Mouse (Mus musculus) liver, adult 2 months (tissue): ENCODE data around the gene Gm813. TPM values are rescaled to one million over a fixed set of nuclear protein-coding genes. Genes with fewer than 3 reads are reported as not detected.

Source experiments
- DNase-seq: peaks from one replicate; pipeline ENCODE4 v3.0.0-alpha.2; 2011; ENCODE audit warnings: low read depth, low spot score; ENCODE audit errors: extremely low read depth
- H3K27ac ChIP-seq: fragments of 200-500 bp; replicated peaks from 2 replicates; pipeline ENCODE4 v1.5.1; 2012; ENCODE audit warnings: low read depth, mild to moderate bottlenecking, control low read depth, inconsistent platforms, low read length; ENCODE audit not compliant: insufficient read depth
- H3K27me3 ChIP-seq: fragments of 200-500 bp; 2 replicates; pipeline ENCODE4 v1.6.1; 2012; ENCODE audit warnings: mild to moderate bottlenecking, moderate library complexity, low read length, inconsistent platforms; ENCODE audit not compliant: control insufficient read depth, insufficient read depth
- H3K36me3 ChIP-seq: fragments of 200-500 bp; 2 replicates; pipeline ENCODE4 v1.6.1; 2012; ENCODE audit warnings: low read length, inconsistent platforms; ENCODE audit not compliant: control insufficient read depth, insufficient read depth
- H3K4me1 ChIP-seq: fragments of 200-500 bp; 2 replicates; pipeline ENCODE4 v1.6.1; 2011; ENCODE audit warnings: low read length; ENCODE audit not compliant: control insufficient read depth, insufficient read depth
- H3K4me3 ChIP-seq: fragments of 200-500 bp; 2 replicates; pipeline ENCODE4 v1.5.1; 2011; ENCODE audit warnings: low read depth, mild to moderate bottlenecking, control low read depth, low read length, moderate library complexity; ENCODE audit not compliant: insufficient read depth
- H3K79me2 ChIP-seq: fragments of 200-500 bp; 2 replicates; pipeline ENCODE4 v1.6.1; 2012; ENCODE audit warnings: inconsistent platforms, mild to moderate bottlenecking, low read length, moderate library complexity; ENCODE audit not compliant: control insufficient read depth, insufficient read depth
- H3K9ac ChIP-seq: fragments of 200-500 bp; 2 replicates; pipeline ENCODE4 v1.6.1; 2012; ENCODE audit warnings: low read depth, mild to moderate bottlenecking, control low read depth, inconsistent platforms, low read length
- CTCF ChIP-seq: fragments of 200-500 bp; IDR thresholded peaks from 2 replicates; pipeline ENCODE4 v1.5.1; 2011; ENCODE audit warnings: low read depth, low read length, control low read depth
- POLR2A ChIP-seq: fragments of 200-500 bp; IDR thresholded peaks from 2 replicates; pipeline ENCODE4 v1.6.1; 2011; ENCODE audit warnings: low read length, control low read depth; ENCODE audit not compliant: insufficient read depth; ENCODE audit errors: extremely low read depth
- WGBS: fragments of 180-500 bp; shearing (Covaris S2); methylation state at CpG from one replicate; pipeline ENCODE4 v1.1.7; 2018; 5-methylcytosine and 5-hydroxymethylcytosine counted together
- polyA plus RNA-seq: library from polyadenylated mRNA; depleted of rRNA; stranded (reverse); fragments of >200 nt; gene quantifications from 2 replicates; pipeline ENCODE4 v1.2.3, GENCODE M21; 2012
- total RNA-seq: library from RNA; depleted of rRNA; stranded (reverse); fragments of >200 nt; gene quantifications from 2 replicates; pipeline ENCODE4 v1.2.3, GENCODE M21; 2014

The Gm813 gene
- total and polyA plus RNA-seq, 2 experiments, result not detected

DNA sequence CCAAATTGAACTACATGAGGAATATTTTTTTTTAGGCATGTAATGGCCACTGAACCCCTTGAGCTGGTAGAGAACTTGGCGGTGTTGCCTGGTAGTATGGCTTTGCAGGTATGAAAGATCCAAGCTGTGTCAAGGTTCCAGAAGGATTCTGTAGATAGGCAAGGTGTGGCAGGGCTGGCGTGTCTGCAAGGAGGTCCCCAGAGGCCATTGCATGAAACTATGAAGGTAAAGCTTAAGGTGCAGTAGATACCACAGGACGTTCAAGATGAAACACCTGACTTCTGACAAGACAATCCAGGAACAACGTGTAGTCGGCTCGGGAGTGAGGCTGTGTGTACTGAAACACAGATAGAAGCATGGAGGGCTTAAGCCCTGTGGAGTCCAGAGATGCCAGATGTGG is 41.9 kb upstream of the Gm813 start:
- TF ChIP-seq CTCF (no peak), POLR2A (no peak)
- no peak overlapping the region for H3K4me3 ChIP-seq
- no peaks in the 10 kb centered on the region for H3K27me3 ChIP-seq
- no peak overlapping the region for H3K27ac ChIP-seq
- no peaks in the 10 kb centered on the region for H3K36me3 ChIP-seq
- no peak overlapping the region for H3K9ac ChIP-seq
- no peak for DNase-seq
- H3K79me2 ChIP-seq, result no peaks in the 10 kb centered on the region
- peaks cover 12% of the 10 kb centered on the region for H3K4me1 ChIP-seq
- WGBS, result 95% methylated on average over 6 of the region's 6 CpGs

DNA sequence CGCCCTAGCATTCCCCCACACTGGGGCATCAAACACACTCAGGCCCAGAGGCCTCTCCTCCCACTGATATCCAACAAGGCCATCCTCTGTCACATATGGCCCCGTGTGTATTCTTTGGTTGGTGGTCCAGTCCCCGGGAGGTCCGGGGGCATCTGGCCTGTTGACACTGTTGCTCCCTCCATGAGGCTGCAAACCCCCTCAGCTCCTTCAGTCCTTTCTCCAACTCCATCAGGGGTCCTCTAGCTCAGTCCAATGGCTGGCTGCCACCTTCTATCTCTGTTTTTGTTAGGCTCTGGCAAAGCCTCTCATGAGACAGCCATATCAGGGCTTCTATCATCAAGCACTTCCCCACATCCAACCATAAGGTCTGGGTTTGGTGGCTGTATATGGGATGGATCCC is 39.7 kb upstream of the Gm813 start:
- no peaks in the 10 kb centered on the region for H3K36me3 ChIP-seq
- H3K27ac ChIP-seq, result no peak overlapping the region
- 95% methylated on average over 4 of the region's 4 CpGs for WGBS
- DNase-seq, result no peak
- TF ChIP-seq CTCF (no peak), POLR2A (no peak)
- no peaks in the 10 kb centered on the region for H3K79me2 ChIP-seq
- no peak overlapping the region for H3K4me3 ChIP-seq
- H3K9ac ChIP-seq, result no peak overlapping the region
- no peaks in the 10 kb centered on the region for H3K27me3 ChIP-seq
- H3K4me1 ChIP-seq, result peaks cover 4% of the 10 kb centered on the region

DNA sequence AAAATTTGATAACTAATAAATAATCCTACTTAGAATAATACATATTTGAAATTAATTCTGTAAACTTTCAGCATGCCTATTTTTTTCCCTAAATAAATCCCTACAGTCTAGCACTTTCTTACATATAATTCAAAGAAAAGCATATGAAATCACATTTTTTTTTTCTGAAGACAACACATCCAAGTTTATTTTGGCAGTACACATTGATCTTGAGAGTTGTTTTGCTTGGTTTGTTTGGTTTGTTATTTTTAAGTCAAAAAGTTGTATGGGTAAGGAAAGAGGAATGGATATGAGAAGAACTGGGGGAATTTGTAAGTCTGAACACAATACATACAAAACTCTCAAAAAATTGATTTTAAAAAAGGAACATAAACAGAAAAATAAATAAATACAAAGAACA is 39.0 kb upstream of the Gm813 start:
- DNase-seq, result peak; percentile 72
- H3K4me1 ChIP-seq, result no peaks in the 10 kb centered on the region
- H3K4me3 ChIP-seq, result no peak overlapping the region
- H3K9ac ChIP-seq, result no peak overlapping the region
- no peaks in the 10 kb centered on the region for H3K79me2 ChIP-seq
- H3K27ac ChIP-seq, result no peak overlapping the region
- TF ChIP-seq CTCF, result no peak
- no peak for TF ChIP-seq POLR2A
- no peaks in the 10 kb centered on the region for H3K27me3 ChIP-seq
- H3K36me3 ChIP-seq, result no peaks in the 10 kb centered on the region

DNA sequence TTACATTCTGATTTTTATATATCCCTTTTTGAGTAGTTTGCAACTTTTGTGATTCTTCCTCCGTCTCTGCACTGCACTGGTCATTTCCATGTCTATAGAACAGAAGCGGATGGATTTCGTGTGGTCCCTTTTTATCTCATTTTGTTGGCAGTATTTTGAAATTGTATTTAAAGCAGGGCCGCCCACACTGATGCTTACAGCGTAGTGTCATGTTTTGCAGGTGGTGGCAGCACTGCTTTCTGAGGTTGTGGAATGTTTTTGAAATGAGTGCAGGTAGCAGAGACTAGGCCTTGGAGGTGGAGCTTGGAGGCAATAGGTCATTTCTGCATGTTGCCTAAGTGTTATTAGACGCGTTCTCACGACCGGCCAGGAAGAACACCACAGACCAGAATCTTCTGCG is 33.2 kb upstream of the Gm813 start:
- DNase-seq, result no peak
- TF ChIP-seq POLR2A (no peak), CTCF (no peak)
- no peak overlapping the region for H3K27ac ChIP-seq
- 96% methylated on average over 10 of the region's 10 CpGs for WGBS
- no peaks in the 10 kb centered on the region for H3K79me2 ChIP-seq
- no peaks in the 10 kb centered on the region for H3K36me3 ChIP-seq
- no peak overlapping the region for H3K9ac ChIP-seq
- no peak overlapping the region for H3K4me3 ChIP-seq
- H3K4me1 ChIP-seq, result no peaks in the 10 kb centered on the region
- no peaks in the 10 kb centered on the region for H3K27me3 ChIP-seq

DNA sequence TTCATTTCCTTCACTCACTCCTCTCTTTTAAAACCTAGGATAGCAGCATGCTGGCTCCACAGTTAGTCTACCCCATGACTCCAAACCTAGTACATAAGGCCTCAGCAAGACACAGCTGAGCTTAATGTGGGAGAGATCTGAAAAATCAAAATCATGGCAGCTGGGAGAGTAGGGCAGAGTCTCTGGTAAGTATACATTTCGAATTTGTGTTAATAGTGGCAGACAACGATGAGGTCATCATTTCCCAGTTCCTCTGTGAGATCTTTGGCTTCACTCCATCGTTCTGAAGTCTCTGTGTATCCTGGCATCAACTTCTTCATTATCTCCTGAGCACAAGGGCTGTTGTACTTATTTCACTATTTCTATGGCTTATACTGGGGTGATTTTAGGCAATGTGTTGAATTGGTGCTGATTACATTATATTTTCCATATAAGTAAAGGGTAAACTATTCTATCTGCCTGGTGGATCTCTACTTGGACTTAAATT is 22.0 kb upstream of the Gm813 start, which contains the start of gene E330017A01Rik:
Gene E330017A01Rik (minus strand): TSS at position 51 of the 487 bp plus-strand sequence.
- Histone ChIP-seq H3K4me3 (no peak within 1 kb of the TSS), H3K79me2 (no peaks in the 10 kb centered on the region), H3K27me3 (no peaks in the 10 kb centered on the region), H3K9ac (no peak within 1 kb of the TSS), H3K4me1 (no peaks in the 10 kb centered on the region; the same call in 1 of the 2 replicates), H3K36me3 (no peaks in the 10 kb centered on the region), H3K27ac (no peak within 1 kb of the TSS)
- TF ChIP-seq CTCF, result no peak
- WGBS, result 45% methylated on average over 3 of the region's 3 CpGs
- no peak for DNase-seq

DNA sequence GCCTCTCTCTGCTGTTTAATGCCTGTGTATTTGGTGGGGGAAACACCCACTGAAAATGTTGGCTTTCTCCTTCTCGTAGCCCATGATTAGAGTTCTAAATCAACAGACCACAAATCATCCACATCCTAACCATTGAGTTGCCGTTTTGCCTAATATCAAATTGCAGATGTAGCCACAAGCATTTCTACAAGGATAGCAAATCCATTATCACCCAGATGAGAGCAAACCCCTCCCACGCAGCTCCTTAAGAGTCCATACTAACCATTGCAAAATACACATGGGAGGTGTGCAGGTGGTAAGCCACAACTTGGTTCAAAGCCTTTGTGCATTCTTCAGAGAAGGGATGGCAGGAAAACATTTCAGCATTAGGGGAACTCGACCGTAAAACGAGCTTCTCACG is 21.2 kb upstream of the Gm813 start:
- WGBS, result 93% methylated on average over 7 of the region's 7 CpGs
- Histone ChIP-seq H3K27ac (no peak overlapping the region), H3K36me3 (no peaks in the 10 kb centered on the region), H3K9ac (no peak overlapping the region), H3K4me3 (no peak overlapping the region), H3K27me3 (no peaks in the 10 kb centered on the region), H3K79me2 (no peaks in the 10 kb centered on the region), H3K4me1 (no peaks in the 10 kb centered on the region; the same call in 1 of the 2 replicates)
- no peak for TF ChIP-seq CTCF
- no peak for TF ChIP-seq POLR2A
- no peak for DNase-seq
